Comparison of ENCODE assay signal across 7 mouse cellular contexts in the genomic region with DNA sequence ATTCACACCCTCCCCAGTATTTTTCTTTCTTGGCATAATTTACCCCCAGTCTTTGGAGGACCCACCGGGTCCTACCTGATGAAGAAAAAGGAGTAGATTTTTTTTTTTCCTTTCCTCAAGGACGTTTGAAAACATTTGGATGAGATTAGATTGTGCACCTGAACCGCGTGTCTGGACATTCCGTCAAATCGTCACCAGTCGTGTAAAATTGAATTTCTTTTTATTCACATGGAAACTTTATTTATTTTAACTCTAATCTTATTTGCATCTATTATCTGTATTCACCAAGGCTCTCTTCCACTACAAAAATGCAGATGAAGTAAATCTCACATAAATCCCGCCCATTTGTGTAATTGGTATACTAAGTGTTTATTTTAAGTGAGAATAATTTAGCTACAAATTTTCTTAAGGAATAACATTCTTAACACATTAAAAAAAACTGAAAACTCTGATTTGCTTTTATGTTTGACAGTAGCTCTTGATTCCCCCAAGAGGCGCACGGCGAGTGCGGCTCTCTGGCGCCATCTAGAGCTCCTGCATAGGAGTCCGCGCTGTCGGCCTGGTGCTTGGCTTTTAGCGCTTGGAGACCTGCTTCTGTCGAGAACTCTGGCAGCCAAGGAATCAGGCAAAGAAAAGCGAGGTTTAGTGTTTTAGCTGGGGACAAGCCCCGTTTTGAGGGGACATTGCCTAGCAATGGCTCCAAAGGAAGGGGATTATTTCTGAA. TPM values are rescaled to one million over a fixed set of nuclear protein-coding genes. Genes with fewer than 3 reads are reported as not detected.
A peak's percentile ranks its signal among the peaks of the same experiment; 100 is the strongest.
DNase-seq lines count a peak whose midpoint lies in the region; ATAC-seq lines count a peak whose summit lies in the region.

No protein-coding gene starts in this region.

- no peaks in the 10 kb centered on the region for H3K9me3 ChIP-seq in intestine, embryonic 15.5 days
- H3K9me3 ChIP-seq in midbrain, embryonic 10.5 days (replicated peaks): no peaks in the 10 kb centered on the region

- peak; percentile 82 for ATAC-seq in intestine, embryonic 15.5 days

- H3K4me3 ChIP-seq in intestine, embryonic 15.5 days (replicated peaks): no peak overlapping the region; the same call in 1 of the 2 replicates
- peak overlapping the region; percentile 47 for H3K4me3 ChIP-seq in midbrain, embryonic 10.5 days

- no peak overlapping the region for H3K9ac ChIP-seq in intestine, embryonic 15.5 days

- peaks cover 29% of the 10 kb centered on the region for H3K4me1 ChIP-seq in intestine, embryonic 15.5 days (replicated peaks)
- H3K4me1 ChIP-seq in midbrain, embryonic 10.5 days: peaks cover 70% of the 10 kb centered on the region

- peak; percentile 87 for DNase-seq in adrenal gland, adult 2 months
- peak; percentile 96 for DNase-seq in embryo, embryonic 11 days
- DNase-seq in gastrocnemius, postnatal 36 days: peak; percentile 78 to 84
- peak; percentile 88 to 90 for DNase-seq in left cerebral cortex, postnatal 25 days (ENCODE audit: low spot score in 2 of 2)
- DNase-seq in midbrain, embryonic 10.5 days (ENCODE audit: low spot score): peak; percentile 91
- peak; percentile 95 for DNase-seq in right cerebral cortex, postnatal 4 days

- peak overlapping the region; percentile 31 for H3K4me2 ChIP-seq in intestine, embryonic 15.5 days (replicated peaks)

- intact Hi-C loops in gastrocnemius, postnatal 36 days (cut with DNase I): loop anchor here (1.0 to 10.0 kb wide), 5 partner anchors 111 to 1733 kb away; partner anchors contain the start of genes Dlx2 and Evx2
- intact Hi-C loops in left cerebral cortex, postnatal 25 days (cut with DNase I): loop anchor here (2.0 to 10.0 kb wide), 8 partner anchors 111 to 1457 kb away; partner anchors contain the start of genes Cdca7 and Map3k20

- WGBS in intestine, embryonic 15.5 days: 3% methylated on average over 20 of the region's 20 CpGs
- under 1% methylated on average over 20 of the region's 20 CpGs for WGBS in midbrain, embryonic 10.5 days

- H3K27me3 ChIP-seq in intestine, embryonic 15.5 days (replicated peaks): peaks cover 66% of the 10 kb centered on the region
- H3K27me3 ChIP-seq in midbrain, embryonic 10.5 days (ENCODE audit: low read depth, poor library complexity, severe bottlenecking): peaks cover 95% of the 10 kb centered on the region

- H3K36me3 ChIP-seq in intestine, embryonic 15.5 days: no peaks in the 10 kb centered on the region
- no peaks in the 10 kb centered on the region for H3K36me3 ChIP-seq in midbrain, embryonic 10.5 days

- no peak overlapping the region for H3K27ac ChIP-seq in intestine, embryonic 15.5 days
- H3K27ac ChIP-seq in midbrain, embryonic 10.5 days (replicated peaks): peak overlapping the region; percentile 78

RNA-seq across cellular contexts. Expression of gene Sp9, which starts 6.6 kb away (rescaled TPM):
- not detected for total RNA-seq in adrenal gland, adult 2 months (2021)
- polyA plus RNA-seq in adrenal gland, adult 2 months (2012; rRNA removed): not detected in 2 replicates
- total RNA-seq in gastrocnemius, postnatal 36 days (2021): not detected
- polyA plus RNA-seq in intestine, embryonic 15.5 days (2015; fragmentation: Nextera tagmentation; extraction: Ambion mirVana): not detected in 2 replicates
- total RNA-seq in left cerebral cortex, postnatal 25 days (2021): 1 to 10 TPM; 2.5 to 4.1 TPM
- 1.5 and 1.8 TPM in 2 replicates for polyA plus RNA-seq in midbrain, embryonic 10.5 days (2016; fragmentation: Nextera tagmentation; extraction: Ambion mirVana)

RNA-seq across cellular contexts. Expression of gene Scrn3, which starts 34.1 kb away (rescaled TPM):
- 10 to 100 TPM; 19.1 to 28.1 TPM for total RNA-seq in adrenal gland, adult 2 months (2021)
- polyA plus RNA-seq in adrenal gland, adult 2 months (2012; rRNA removed): 3.8 and 4.6 TPM in 2 replicates
- 10 to 100 TPM; 36.5 to 38.0 TPM for total RNA-seq in gastrocnemius, postnatal 36 days (2021)
- polyA plus RNA-seq in intestine, embryonic 15.5 days (2015; fragmentation: Nextera tagmentation; extraction: Ambion mirVana): 16.4 and 16.7 TPM in 2 replicates
- 10 to 100 TPM; 13.3 to 17.5 TPM for total RNA-seq in left cerebral cortex, postnatal 25 days (2021)
- 12.4 and 12.7 TPM in 2 replicates for polyA plus RNA-seq in midbrain, embryonic 10.5 days (2016; fragmentation: Nextera tagmentation; extraction: Ambion mirVana)

RNA-seq across cellular contexts. Expression of gene Cir1, which starts 34.2 kb away (rescaled TPM):
- 10 to 100 TPM; 14.0 to 21.7 TPM for total RNA-seq in adrenal gland, adult 2 months (2021)
- 0.36 and 0.40 TPM in 2 replicates for polyA plus RNA-seq in adrenal gland, adult 2 months (2012; rRNA removed)
- total RNA-seq in gastrocnemius, postnatal 36 days (2021): 10 to 100 TPM; 10.1 to 12.8 TPM
- 16.5 and 20.6 TPM in 2 replicates for polyA plus RNA-seq in intestine, embryonic 15.5 days (2015; fragmentation: Nextera tagmentation; extraction: Ambion mirVana)
- 10 to 100 TPM; 26.4 to 28.6 TPM for total RNA-seq in left cerebral cortex, postnatal 25 days (2021)
- 14.0 and 19.0 TPM in 2 replicates for polyA plus RNA-seq in midbrain, embryonic 10.5 days (2016; fragmentation: Nextera tagmentation; extraction: Ambion mirVana)

RNA-seq across cellular contexts. Expression of gene Ola1, which starts 59.6 kb away (rescaled TPM):
- total RNA-seq in adrenal gland, adult 2 months (2021): 10 to 100 TPM; 50.2 to 56.2 TPM
- 0.65 and 1.2 TPM in 2 replicates for polyA plus RNA-seq in adrenal gland, adult 2 months (2012; rRNA removed)
- 10 to 100 TPM; 57.5 to 59.7 TPM for total RNA-seq in gastrocnemius, postnatal 36 days (2021)
- 84.7 and 98.7 TPM in 2 replicates for polyA plus RNA-seq in intestine, embryonic 15.5 days (2015; fragmentation: Nextera tagmentation; extraction: Ambion mirVana)
- 100 to 1,000 TPM in 1 of 2 experiments, 10 to 100 TPM in 1; 97.8 to 103 TPM for total RNA-seq in left cerebral cortex, postnatal 25 days (2021)
- polyA plus RNA-seq in midbrain, embryonic 10.5 days (2016; fragmentation: Nextera tagmentation; extraction: Ambion mirVana): 92.1 and 103 TPM in 2 replicates
